Comparison of ENCODE assay signal across 9 mouse cellular contexts in the genomic region with DNA sequence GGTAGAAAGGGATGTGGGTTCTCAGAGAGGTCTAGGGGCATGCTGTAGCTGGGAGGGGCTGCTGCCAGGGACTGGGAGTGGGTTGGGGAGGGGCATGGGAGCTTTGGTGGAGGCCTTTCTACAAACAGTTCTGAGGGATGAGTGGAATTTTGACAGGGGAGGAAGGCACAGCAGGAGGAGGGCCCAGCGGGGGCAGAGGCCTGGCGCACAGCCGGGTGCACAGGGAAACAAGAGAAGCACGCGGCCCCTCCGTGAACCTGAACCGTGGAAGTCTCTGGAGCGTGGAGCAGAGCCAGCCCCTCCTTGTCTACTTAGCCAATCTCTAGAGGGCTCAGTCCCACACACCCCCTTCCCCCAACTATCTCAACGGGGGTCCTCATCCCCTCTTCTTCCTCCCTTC. TPM values are rescaled to one million over a fixed set of nuclear protein-coding genes. Genes with fewer than 3 reads are reported as not detected.
DNase-seq lines count a peak whose midpoint lies in the region; ATAC-seq and TF ChIP-seq lines count a peak whose summit lies in the region.
"Had no signal": no experiment of that assay in that cellular context is flagged by ENCODE, and none has a peak within 500 bp of the region (broad histone marks: within the 10 kb centered on the region; RNA-seq: fewer than 3 reads in every experiment).

No protein-coding gene starts in this region.

- peak; percentile 77 for DNase-seq in brain, embryonic 14.5 days (ENCODE audit: low read depth)
- peak; percentile 41 to 53 for DNase-seq in cerebellum, postnatal 14 days
- DNase-seq in kidney, postnatal 10 days = peak; percentile 82
- peak; percentile 64 for DNase-seq in neural tube, embryonic 11.5 days (ENCODE audit: low spot score)
- DNase-seq in natural killer cell, adult 2 months (ENCODE audit: low spot score in 2 of 2) = no peak
- DNase-seq in urinary bladder, postnatal 10 days (ENCODE audit: low spot score) = no peak
- no peak for DNase-seq in MN1 (ENCODE audit: low spot score)

- peak overlapping the region; percentile 47; the same call in 1 of the 2 replicates for H3K4me2 ChIP-seq in heart, embryonic 13.5 days
- H3K4me2 ChIP-seq in neural tube, embryonic 11.5 days (ENCODE audit: low read depth) = peak overlapping the region; percentile 2; the same call in 1 of the 2 replicates

- WGBS in heart, embryonic 13.5 days = 14% methylated on average over 9 of the region's 9 CpGs
- WGBS in neural tube, embryonic 11.5 days = 2% methylated on average over 8 of the region's 9 CpGs

- no peaks in the 10 kb centered on the region for H3K9me3 ChIP-seq in heart, embryonic 13.5 days
- no peaks in the 10 kb centered on the region for H3K9me3 ChIP-seq in neural tube, embryonic 11.5 days (ENCODE audit: control insufficient read depth, low read length)
- H3K9me3 ChIP-seq: megakaryocyte, embryonic 14.5 days had no signal

- peak; percentile 42 for ATAC-seq in heart, embryonic 13.5 days (ENCODE audit: extremely low read depth, insufficient number of reproducible peaks, low FRiP score, low TSS enrichment)
- ATAC-seq in neural tube, embryonic 11.5 days (ENCODE audit: insufficient read depth, low FRiP score, low TSS enrichment) = peak; percentile 70; the same call in 1 of the 2 replicates

- no peak for TF ChIP-seq CTCF in brain, embryonic 14.5 days (IDR thresholded peaks at IDR 0.05; ENCODE audit: borderline replicate concordance, extremely low read depth, insufficient read depth, insufficient read length)

- H3K36me3 ChIP-seq in heart, embryonic 13.5 days = no peaks in the 10 kb centered on the region
- H3K36me3 ChIP-seq in neural tube, embryonic 11.5 days (ENCODE audit: control insufficient read depth, insufficient read depth, low read length) = no peaks in the 10 kb centered on the region

- H3K9ac ChIP-seq in heart, embryonic 13.5 days = peak overlapping the region; percentile 45
- no peak overlapping the region for H3K9ac ChIP-seq in neural tube, embryonic 11.5 days (ENCODE audit: low read length)

- no peak overlapping the region for H3K4me3 ChIP-seq in heart, embryonic 13.5 days
- no peak overlapping the region for H3K4me3 ChIP-seq in neural tube, embryonic 11.5 days (ENCODE audit: low read depth, low read length)
- H3K4me3 ChIP-seq: megakaryocyte, embryonic 14.5 days had no signal

- H3K4me1 ChIP-seq in heart, embryonic 13.5 days = peaks cover 81% of the 10 kb centered on the region
- H3K4me1 ChIP-seq in neural tube, embryonic 11.5 days (ENCODE audit: control insufficient read depth, insufficient read depth, low read length) = peaks cover 53% of the 10 kb centered on the region

- H3K27ac ChIP-seq in heart, embryonic 13.5 days (replicated peaks) = peak overlapping the region; percentile 79
- peak overlapping the region; percentile 80; the same call in 1 of the 2 replicates for H3K27ac ChIP-seq in neural tube, embryonic 11.5 days (ENCODE audit: low read depth, low read length)

- H3K27me3 ChIP-seq in heart, embryonic 13.5 days (replicated peaks) = peaks cover 52% of the 10 kb centered on the region
- peaks cover 9% of the 10 kb centered on the region for H3K27me3 ChIP-seq in neural tube, embryonic 11.5 days (ENCODE audit: control insufficient read depth, insufficient read depth, low read length)

- TF ChIP-seq POLR2A in brain, embryonic 14.5 days (IDR thresholded peaks at IDR 0.05; ENCODE audit: borderline replicate concordance, extremely low read depth, insufficient read depth, insufficient read length, poor library complexity, severe bottlenecking) = no peak

RNA-seq across cellular contexts. Expression of a gene that starts 30.0 kb away (rescaled TPM):
- 2.5 and 4.3 TPM in 2 replicates for polyA plus RNA-seq in brain, embryonic 14.5 days (2012; rRNA removed)
- 1.1 and 1.4 TPM in 2 replicates for polyA plus RNA-seq in heart, embryonic 13.5 days (2015; fragmentation: Nextera tagmentation; extraction: Ambion mirVana)
- polyA plus RNA-seq in neural tube, embryonic 11.5 days (2014; fragmentation: Nextera tagmentation; extraction: Ambion mirVana) = 6.6 and 7.5 TPM in 2 replicates

Comparison
In these comparisons a context has a peak if more than half of its experiments do, and no peak if none do; other contexts are left out.
1. DNase-seq: peak in brain, embryonic 14.5 days (single experiment), cerebellum, postnatal 14 days (2 of 2), kidney, postnatal 10 days (single experiment) and neural tube, embryonic 11.5 days (single experiment); none in natural killer cell, adult 2 months (0 of 2), urinary bladder, postnatal 10 days (single experiment) and MN1 (single experiment).